In genomic region chr4:49540966-49541365, GRCm38 (mm10) we compare ENCODE assay signal across 21 mouse cellular contexts. TPM values are rescaled to one million over a fixed set of nuclear protein-coding genes. Genes with fewer than 3 reads are reported as not detected.
A peak's percentile ranks its signal among the peaks of the same experiment; 100 is the strongest.
DNase-seq lines count a peak whose midpoint lies in the region; ATAC-seq and TF ChIP-seq lines count a peak whose summit lies in the region.
"Had no signal": no experiment of that assay in that cellular context is flagged by ENCODE, and none has a peak within 500 bp of the region (broad histone marks: within the 10 kb centered on the region; RNA-seq: fewer than 3 reads in every experiment).

No protein-coding gene starts in this region.

- no peak overlapping the region for H3K4me3 ChIP-seq in heart, embryonic 10.5 days
- no peak overlapping the region for H3K4me3 ChIP-seq in hindbrain, postnatal 0 days (ENCODE audit: low read length)
- no peak overlapping the region for H3K4me3 ChIP-seq in hindbrain, embryonic 12.5 days
- H3K4me3 ChIP-seq: embryonic facial prominence, embryonic 12.5 days; forebrain, embryonic 12.5 days; heart, embryonic 13.5 days; hindbrain, embryonic 13.5 days; intestine, embryonic 15.5 days had no signal

- H3K27me3 ChIP-seq in heart, embryonic 10.5 days (ENCODE audit: insufficient read depth, poor library complexity, severe bottlenecking) = no peaks in the 10 kb centered on the region
- no peaks in the 10 kb centered on the region for H3K27me3 ChIP-seq in hindbrain, postnatal 0 days (ENCODE audit: insufficient read depth, low read length)
- H3K27me3 ChIP-seq in hindbrain, embryonic 12.5 days = no peaks in the 10 kb centered on the region
- H3K27me3 ChIP-seq: CH12.LX; embryonic facial prominence, embryonic 12.5 days; forebrain, embryonic 12.5 days; heart, embryonic 13.5 days; hindbrain, embryonic 13.5 days; intestine, embryonic 15.5 days; Patski had no signal

- TF ChIP-seq CTCF in hindbrain, postnatal 0 days (IDR thresholded peaks at IDR 0.05; ENCODE audit: low read depth) = no peak

- no peak overlapping the region for H3K4me2 ChIP-seq in hindbrain, postnatal 0 days (ENCODE audit: low read depth, low read length)
- no peak overlapping the region for H3K4me2 ChIP-seq in hindbrain, embryonic 12.5 days (replicated peaks)
- H3K4me2 ChIP-seq: embryonic facial prominence, embryonic 12.5 days; forebrain, embryonic 12.5 days; heart, embryonic 13.5 days; hindbrain, embryonic 13.5 days; intestine, embryonic 15.5 days had no signal

- 68% methylated on average over 3 of the region's 3 CpGs for whole genome bisulfite sequencing in heart, embryonic 10.5 days
- WGBS in hindbrain, postnatal 0 days = 68% methylated on average over 3 of the region's 3 CpGs
- WGBS in hindbrain, embryonic 12.5 days = 80% methylated on average over 3 of the region's 3 CpGs

- peak; percentile 34 for DNase-seq in gastrocnemius, adult 18-20 months (ENCODE audit: low spot score)
- DNase-seq in gastrocnemius, postnatal 14 days = no peak
- peak; percentile 6 for DNase-seq in heart, adult 8-10 months (ENCODE audit: low spot score)
- DNase-seq in heart, embryonic 10.5 days (ENCODE audit: low spot score) = no peak
- DNase-seq in hindbrain, postnatal 0 days (ENCODE audit: low spot score) = peak; percentile 3
- DNase-seq: adrenal gland, postnatal 14 days; cerebellum, adult 18-20 months; cerebellum, adult 9-11 months; kidney, adult 8-10 months had no signal

- H3K36me3 ChIP-seq in heart, embryonic 10.5 days = no peaks in the 10 kb centered on the region
- no peaks in the 10 kb centered on the region for H3K36me3 ChIP-seq in hindbrain, postnatal 0 days (ENCODE audit: insufficient read depth, low read length)
- H3K36me3 ChIP-seq in hindbrain, embryonic 12.5 days = no peaks in the 10 kb centered on the region
- H3K36me3 ChIP-seq: embryonic facial prominence, embryonic 12.5 days; forebrain, embryonic 12.5 days; heart, embryonic 13.5 days; hindbrain, embryonic 13.5 days; intestine, embryonic 15.5 days had no signal

- H3K9me3 ChIP-seq in heart, embryonic 10.5 days = no peaks in the 10 kb centered on the region
- no peaks in the 10 kb centered on the region for H3K9me3 ChIP-seq in hindbrain, postnatal 0 days (ENCODE audit: low read length)
- no peaks in the 10 kb centered on the region for H3K9me3 ChIP-seq in hindbrain, embryonic 12.5 days (replicated peaks)
- H3K9me3 ChIP-seq: embryonic facial prominence, embryonic 12.5 days; forebrain, embryonic 12.5 days; heart, embryonic 13.5 days; hindbrain, embryonic 13.5 days; intestine, embryonic 15.5 days had no signal

- H3K27ac ChIP-seq in heart, embryonic 10.5 days = no peak overlapping the region
- no peak overlapping the region for H3K27ac ChIP-seq in hindbrain, postnatal 0 days
- no peak overlapping the region for H3K27ac ChIP-seq in hindbrain, embryonic 12.5 days
- H3K27ac ChIP-seq: embryonic facial prominence, embryonic 12.5 days; forebrain, embryonic 12.5 days; heart, embryonic 13.5 days; hindbrain, embryonic 13.5 days; intestine, embryonic 15.5 days had no signal

- intact Hi-C loops in gastrocnemius, postnatal 14 days (cut with DNase I; ENCODE audit: low total_unique reads) = no loop called here

- H3K9ac ChIP-seq in hindbrain, postnatal 0 days (replicated peaks; ENCODE audit: low read length) = no peak overlapping the region
- no peak overlapping the region for H3K9ac ChIP-seq in hindbrain, embryonic 12.5 days
- H3K9ac ChIP-seq: embryonic facial prominence, embryonic 12.5 days; forebrain, embryonic 12.5 days; heart, embryonic 13.5 days; hindbrain, embryonic 13.5 days; intestine, embryonic 15.5 days had no signal

- 0 out of 2 replicates have a peak, but pooled peaks cover 4% of the 10 kb centered on the region for H3K4me1 ChIP-seq in heart, embryonic 10.5 days
- no peaks in the 10 kb centered on the region for H3K4me1 ChIP-seq in hindbrain, postnatal 0 days (ENCODE audit: insufficient read depth, low read length)
- no peaks in the 10 kb centered on the region for H3K4me1 ChIP-seq in hindbrain, embryonic 12.5 days
- H3K4me1 ChIP-seq: embryonic facial prominence, embryonic 12.5 days; forebrain, embryonic 12.5 days; hindbrain, embryonic 13.5 days; intestine, embryonic 15.5 days had no signal

- no peak for ATAC-seq in hindbrain, postnatal 0 days
- ATAC-seq in hindbrain, embryonic 12.5 days (ENCODE audit: low FRiP score) = no peak
- ATAC-seq in erythroid progenitor cell, adult 5-6 weeks (replicated peaks; ENCODE audit: low FRiP score, poor library complexity, severe bottlenecking) = no peak
- ATAC-seq: activated CD4-positive, CD25-positive, alpha-beta regulatory T cell, adult 4 months; forebrain, embryonic 16.5 days; intestine, embryonic 15.5 days; Patski had no signal

RNA-seq across cellular contexts. Expression of gene Aldob, which starts 8.4 kb away (rescaled TPM):
- total RNA-seq in gastrocnemius, adult 18-20 months (2021) = 1 to 10 TPM in 1 of 2 experiments, under 1 TPM in 1; 0.62 to 1.4 TPM
- total RNA-seq in gastrocnemius, postnatal 14 days (2021) = not detected
- total RNA-seq in heart, adult 8-10 months (2022) = 10 to 100 TPM in 3 of 4 experiments, 1 to 10 TPM in 1; 10.0 to 19.0 (median 17.1) TPM
- polyA plus RNA-seq in heart, embryonic 10.5 days (2016; fragmentation: Nextera tagmentation; extraction: Ambion mirVana) = 0.74 TPM in 1 of 2 replicates, not detected in the other
- 0.26 and 0.97 TPM in 2 replicates for total RNA-seq in hindbrain, postnatal 0 days (2014; rRNA removed)
- polyA plus RNA-seq in hindbrain, postnatal 0 days (2015; fragmentation: Nextera tagmentation; extraction: Ambion mirVana) = 0.59 TPM in 2 replicates
- polyA plus RNA-seq in hindbrain, embryonic 12.5 days (2016; fragmentation: Nextera tagmentation; extraction: Ambion mirVana) = 0.20 TPM in 1 of 2 replicates, not detected in the other
- not detected in 2 replicates for total RNA-seq in erythroid progenitor cell, adult 5-6 weeks (2015; ENCODE audit: low replicate concordance)
- not detected in 2 replicates for total RNA-seq in erythroid progenitor cell, adult 5-6 weeks (2017; ENCODE audit: low replicate concordance)
- total RNA-seq: CH12.LX had no signal
- polyA plus RNA-seq: activated CD4-positive, CD25-positive, alpha-beta regulatory T cell, adult 4 months; embryonic facial prominence, embryonic 12.5 days; hindbrain, embryonic 13.5 days; Patski had no signal

RNA-seq across cellular contexts. Expression of gene Zfp189, which starts 20.0 kb away (rescaled TPM):
- 1 to 10 TPM; 3.0 to 4.6 TPM for total RNA-seq in gastrocnemius, adult 18-20 months (2021)
- total RNA-seq in gastrocnemius, postnatal 14 days (2021) = 1 to 10 TPM; 3.0 to 3.8 TPM
- total RNA-seq in heart, adult 8-10 months (2022) = 1 to 10 TPM; 5.9 to 6.3 (median 6.1) TPM
- 6.3 and 8.6 TPM in 2 replicates for polyA plus RNA-seq in heart, embryonic 10.5 days (2016; fragmentation: Nextera tagmentation; extraction: Ambion mirVana)
- 5.1 and 5.2 TPM in 2 replicates for total RNA-seq in hindbrain, postnatal 0 days (2014; rRNA removed)
- polyA plus RNA-seq in hindbrain, postnatal 0 days (2015; fragmentation: Nextera tagmentation; extraction: Ambion mirVana) = 5.1 and 5.4 TPM in 2 replicates
- polyA plus RNA-seq in hindbrain, embryonic 12.5 days (2016; fragmentation: Nextera tagmentation; extraction: Ambion mirVana) = 14.9 and 16.7 TPM in 2 replicates
- total RNA-seq in erythroid progenitor cell, adult 5-6 weeks (2015; ENCODE audit: low replicate concordance) = 1.1 TPM in 1 of 2 replicates, not detected in the other
- 0.98 and 3.6 TPM in 2 replicates for total RNA-seq in erythroid progenitor cell, adult 5-6 weeks (2017; ENCODE audit: low replicate concordance)

RNA-seq across cellular contexts. Expression of gene Mrpl50, which starts 20.1 kb away (rescaled TPM):
- 10 to 100 TPM; 29.8 to 31.2 TPM for total RNA-seq in gastrocnemius, adult 18-20 months (2021)
- 10 to 100 TPM; 29.9 to 32.0 TPM for total RNA-seq in gastrocnemius, postnatal 14 days (2021)
- 10 to 100 TPM; 48.8 to 56.4 (median 55.6) TPM for total RNA-seq in heart, adult 8-10 months (2022)
- polyA plus RNA-seq in heart, embryonic 10.5 days (2016; fragmentation: Nextera tagmentation; extraction: Ambion mirVana) = 69.5 and 81.7 TPM in 2 replicates
- total RNA-seq in hindbrain, postnatal 0 days (2014; rRNA removed) = 22.9 and 27.3 TPM in 2 replicates
- 67.0 and 68.0 TPM in 2 replicates for polyA plus RNA-seq in hindbrain, postnatal 0 days (2015; fragmentation: Nextera tagmentation; extraction: Ambion mirVana)
- polyA plus RNA-seq in hindbrain, embryonic 12.5 days (2016; fragmentation: Nextera tagmentation; extraction: Ambion mirVana) = 80.7 and 82.2 TPM in 2 replicates
- total RNA-seq in erythroid progenitor cell, adult 5-6 weeks (2015; ENCODE audit: low replicate concordance) = 22.2 and 27.0 TPM in 2 replicates
- 9.5 and 13.5 TPM in 2 replicates for total RNA-seq in erythroid progenitor cell, adult 5-6 weeks (2017; ENCODE audit: low replicate concordance)

RNA-seq across cellular contexts. Expression of gene Baat, which starts 34.6 kb away (rescaled TPM):
- total RNA-seq in gastrocnemius, adult 18-20 months (2021) = under 1 TPM; 0.11 to 0.21 TPM
- total RNA-seq in gastrocnemius, postnatal 14 days (2021) = under 1 TPM in 1 of 2 experiments, not detected in 1; 0.18 TPM
- total RNA-seq in heart, adult 8-10 months (2022) = under 1 TPM in 1 of 4 experiments, not detected in 3; 0.35 TPM
- polyA plus RNA-seq in heart, embryonic 10.5 days (2016; fragmentation: Nextera tagmentation; extraction: Ambion mirVana) = not detected in 2 replicates
- total RNA-seq in hindbrain, postnatal 0 days (2014; rRNA removed) = not detected in 2 replicates
- not detected in 2 replicates for polyA plus RNA-seq in hindbrain, postnatal 0 days (2015; fragmentation: Nextera tagmentation; extraction: Ambion mirVana)
- 0.17 and 0.18 TPM in 2 replicates for polyA plus RNA-seq in hindbrain, embryonic 12.5 days (2016; fragmentation: Nextera tagmentation; extraction: Ambion mirVana)
- 2.9 TPM in 1 of 2 replicates, not detected in the other for total RNA-seq in erythroid progenitor cell, adult 5-6 weeks (2015; ENCODE audit: low replicate concordance)
- total RNA-seq in erythroid progenitor cell, adult 5-6 weeks (2017; ENCODE audit: low replicate concordance) = 0.51 and 1.8 TPM in 2 replicates
- total RNA-seq: heart, postnatal 25 days had no signal
- polyA plus RNA-seq: activated CD4-positive, CD25-positive, alpha-beta regulatory T cell, adult 4 months; hindbrain, embryonic 13.5 days; Patski had no signal

RNA-seq across cellular contexts. Expression of gene Tmem246, which starts 56.7 kb away (rescaled TPM):
- total RNA-seq in gastrocnemius, adult 18-20 months (2021) = 10 to 100 TPM; 26.1 to 29.1 TPM
- total RNA-seq in gastrocnemius, postnatal 14 days (2021) = 10 to 100 TPM; 34.9 to 35.5 TPM
- 10 to 100 TPM; 57.7 to 59.8 (median 58.4) TPM for total RNA-seq in heart, adult 8-10 months (2022)
- polyA plus RNA-seq in heart, embryonic 10.5 days (2016; fragmentation: Nextera tagmentation; extraction: Ambion mirVana) = 35.8 and 49.8 TPM in 2 replicates
- 191 and 232 TPM in 2 replicates for total RNA-seq in hindbrain, postnatal 0 days (2014; rRNA removed)
- 151 and 158 TPM in 2 replicates for polyA plus RNA-seq in hindbrain, postnatal 0 days (2015; fragmentation: Nextera tagmentation; extraction: Ambion mirVana)
- polyA plus RNA-seq in hindbrain, embryonic 12.5 days (2016; fragmentation: Nextera tagmentation; extraction: Ambion mirVana) = 31.0 and 33.3 TPM in 2 replicates
- total RNA-seq in erythroid progenitor cell, adult 5-6 weeks (2015; ENCODE audit: low replicate concordance) = not detected in 2 replicates
- total RNA-seq in erythroid progenitor cell, adult 5-6 weeks (2017; ENCODE audit: low replicate concordance) = not detected in 2 replicates
- polyA plus RNA-seq: activated CD4-positive, CD25-positive, alpha-beta regulatory T cell, adult 4 months; Patski had no signal

Comparison
In these comparisons a context has a peak if more than half of its experiments do, and no peak if none do; other contexts are left out.
1. DNase-seq: peak in gastrocnemius, adult 18-20 months (single experiment), heart, adult 8-10 months (single experiment) and hindbrain, postnatal 0 days (single experiment); none in gastrocnemius, postnatal 14 days (single experiment) and heart, embryonic 10.5 days (single experiment).